Mouse (Mus musculus) cerebellum, adult 11 months (tissue): ENCODE results near the gene Tsen15.
"Not testable (repeated sequence)": the region's sequence is repeated elsewhere in the genome, so short reads cannot be mapped to it uniquely, and the experiment has no call there.

Experiments
- DNase-seq: peaks from one replicate; pipeline ENCODE4 v3.0.0; 2022

Gene Tsen15

DNA sequence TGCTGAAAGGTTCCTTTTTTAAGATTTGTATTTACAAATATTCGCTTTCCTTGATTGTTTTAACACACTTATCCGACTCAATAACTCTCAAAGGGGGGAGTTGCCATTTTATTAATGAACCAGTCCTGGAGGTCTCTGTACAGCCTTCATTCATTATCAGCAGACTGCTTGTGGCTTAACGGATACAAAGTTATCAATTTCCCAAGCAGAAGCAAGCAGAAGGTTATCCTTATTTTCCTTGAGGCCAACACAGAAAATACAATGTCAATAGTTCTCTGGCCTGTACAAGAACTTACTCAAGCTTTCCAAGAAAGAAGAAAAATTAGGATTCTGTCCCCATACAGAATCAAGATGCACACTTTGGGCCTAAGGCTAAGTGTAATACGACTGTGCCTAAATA, 795 bp downstream of the Tsen15 start:
- DNase-seq, result not testable (repeated sequence)

DNA sequence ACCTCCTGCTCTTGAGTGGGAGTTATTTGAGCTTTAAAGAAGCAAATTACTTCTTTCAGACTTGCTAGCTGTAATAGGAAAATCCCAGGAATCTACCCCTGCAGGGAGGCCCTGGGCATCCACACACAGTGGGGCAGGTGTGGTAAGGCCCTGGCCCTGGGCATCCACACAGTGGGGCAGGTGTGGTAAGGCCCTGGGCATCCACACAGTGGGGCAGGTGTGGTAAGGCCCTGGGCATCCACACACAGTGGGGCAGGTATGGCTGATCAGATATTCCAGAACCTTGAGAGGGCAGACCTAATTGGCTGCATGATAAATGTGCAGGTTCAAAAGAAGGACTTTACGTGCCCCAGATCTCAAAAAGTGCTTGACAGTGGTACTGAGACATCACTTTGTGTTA, 1.9 kb downstream of the Tsen15 start:
- no peak for DNase-seq

DNA sequence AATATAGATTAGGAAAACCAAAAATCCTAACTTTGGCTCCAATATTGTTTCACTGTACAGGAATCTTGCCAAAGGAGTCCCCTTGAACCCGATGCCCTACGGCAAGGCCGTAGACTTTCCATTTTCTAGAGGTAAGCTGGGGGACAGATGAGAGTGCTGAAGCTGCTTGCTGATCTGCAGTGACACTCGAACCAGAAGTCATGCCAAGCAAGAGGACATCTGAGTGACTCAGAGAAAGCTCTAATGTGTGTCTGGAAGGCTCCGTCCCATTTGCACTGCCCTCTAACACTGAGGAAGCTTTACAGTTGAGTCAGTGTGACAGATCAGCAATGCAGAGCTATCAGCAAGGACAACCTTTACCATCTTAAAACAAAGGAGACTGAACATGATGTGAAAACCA, 8.2 kb downstream of the Tsen15 start:
- DNase-seq, result no peak

DNA sequence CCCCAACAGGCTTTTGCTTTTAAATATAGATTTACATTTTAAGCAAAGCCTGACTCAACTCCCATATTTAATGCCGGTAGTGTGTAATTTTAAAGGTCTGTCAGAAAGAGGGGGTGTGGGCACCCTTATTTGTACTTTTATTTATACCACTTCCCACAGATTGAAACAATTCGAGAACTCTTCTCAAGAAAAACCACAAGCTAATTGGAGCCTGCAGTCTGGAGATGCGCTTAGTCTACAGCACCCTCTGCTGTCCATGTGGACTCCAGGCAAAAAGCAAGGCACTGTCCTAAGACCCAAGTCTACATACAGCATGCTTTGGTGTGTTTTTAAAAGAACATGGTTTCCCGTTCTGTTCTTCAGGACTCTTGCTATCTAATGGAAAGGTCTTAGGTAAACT, 17.3 kb downstream of the Tsen15 start:
- DNase-seq, result peak; percentile 62

DNA sequence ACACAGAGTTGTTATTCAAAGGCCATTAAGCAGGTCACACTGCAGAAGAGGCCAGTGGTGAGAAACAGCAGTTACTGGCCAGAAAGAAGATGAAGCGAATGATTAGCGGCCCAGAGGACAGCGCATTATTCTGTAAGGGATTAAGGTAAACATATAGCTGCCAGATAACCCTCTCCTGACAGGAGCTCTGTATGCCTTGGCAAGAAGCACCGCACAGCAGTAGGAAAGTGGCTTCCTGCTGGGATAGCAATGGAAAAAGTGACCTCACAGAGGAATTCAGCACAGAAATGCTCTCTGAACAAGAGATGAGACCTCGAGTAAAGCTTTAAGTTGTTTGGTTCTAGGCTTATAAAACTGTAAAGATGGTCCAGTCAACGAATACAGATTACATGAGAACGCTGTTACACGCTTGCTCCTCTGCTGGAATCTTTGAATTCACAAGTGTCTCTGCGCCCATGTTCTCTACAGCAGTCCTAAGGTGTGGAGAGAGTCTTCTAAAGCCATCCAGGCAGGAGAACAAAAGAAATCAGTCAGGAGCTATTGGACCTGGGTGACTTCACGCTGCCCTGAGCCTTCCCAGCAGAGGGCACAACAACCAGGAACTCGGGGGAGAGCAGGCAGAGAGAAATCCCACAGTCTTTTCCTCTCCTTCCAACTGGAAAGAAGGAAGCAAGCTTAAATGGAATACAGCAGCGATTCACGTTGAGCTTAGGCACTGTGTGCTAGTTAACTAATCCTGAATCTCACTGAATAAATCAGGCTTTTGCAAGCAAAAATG, 18.0 kb downstream of the Tsen15 start:
- DNase-seq, result no peak

DNA sequence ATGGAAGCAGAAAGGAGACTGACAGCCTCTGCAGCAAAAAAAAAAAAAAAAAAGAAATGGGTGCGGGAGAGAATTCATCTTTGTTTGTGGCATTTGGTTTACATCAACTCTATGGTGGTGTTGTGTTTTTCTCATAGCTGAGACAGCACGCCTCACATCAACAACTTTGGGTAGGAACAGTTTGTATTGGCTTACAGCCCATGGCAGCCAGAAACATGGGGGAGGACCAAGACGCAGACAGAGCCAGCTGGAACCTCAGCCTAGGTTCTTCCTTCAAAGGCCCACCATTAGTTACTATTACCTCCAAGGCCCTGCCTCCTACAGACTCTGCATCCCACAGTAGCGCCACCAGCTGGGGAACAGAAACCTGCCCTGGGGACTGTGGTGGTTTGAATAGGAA, 29.8 kb downstream of the Tsen15 start:
- no peak for DNase-seq

DNA sequence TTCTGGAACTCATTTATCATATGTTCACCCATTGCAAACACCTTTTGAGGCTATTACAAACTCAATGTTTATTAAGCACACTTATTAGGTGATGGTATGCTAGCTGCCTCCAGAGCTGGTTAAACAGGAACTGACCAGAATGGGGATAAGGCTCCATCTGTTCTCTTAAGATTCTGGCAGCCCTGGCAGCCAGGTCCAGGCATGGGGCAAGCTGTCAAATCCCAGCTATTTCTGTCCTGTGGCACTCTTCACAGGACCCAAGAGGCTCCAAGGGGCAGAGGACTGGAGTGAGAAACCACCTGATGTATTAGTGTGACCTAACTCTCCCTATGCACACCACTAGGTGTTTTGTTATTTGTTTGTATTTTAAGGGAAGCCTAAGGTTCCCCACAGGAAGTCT, 38.5 kb downstream of the Tsen15 start:
- DNase-seq, result peak; percentile 80

DNA sequence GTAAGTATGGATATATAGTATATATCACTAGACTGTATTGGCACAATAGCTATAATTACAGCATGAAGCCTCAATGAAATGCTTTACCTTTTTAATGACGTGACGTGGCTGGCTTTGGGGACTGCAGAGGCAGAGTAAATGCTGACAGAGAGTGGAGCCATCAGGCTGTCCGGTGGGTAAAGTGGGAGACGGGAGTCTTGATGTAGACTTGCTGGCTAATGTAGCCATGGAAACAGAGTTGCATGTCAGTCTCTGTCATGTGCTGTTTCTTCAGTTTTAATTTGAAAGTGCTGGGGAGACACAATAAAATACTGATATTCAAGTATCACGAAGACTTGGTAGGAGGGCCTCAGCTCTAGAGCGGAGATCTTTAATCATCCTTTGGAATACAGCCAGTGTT, 62.5 kb downstream of the Tsen15 start:
- no peak for DNase-seq
